Mouse (Mus musculus) megakaryocyte, embryonic 14.5 days (primary cell): Measurements from ENCODE around the gene Rhbdd3.

Experiments
- FLI1 ChIP-seq: IDR thresholded peaks from 2 replicates; pipeline ENCODE4 v1.6.1; 2012; ENCODE audit warnings: low read length, inconsistent platforms, mixed read lengths
- GATA1 ChIP-seq: IDR thresholded peaks from 3 replicates; pipeline ENCODE4 v1.6.1; 2012; ENCODE audit warnings: mixed read lengths, low read length, inconsistent platforms, borderline replicate concordance

DNA sequence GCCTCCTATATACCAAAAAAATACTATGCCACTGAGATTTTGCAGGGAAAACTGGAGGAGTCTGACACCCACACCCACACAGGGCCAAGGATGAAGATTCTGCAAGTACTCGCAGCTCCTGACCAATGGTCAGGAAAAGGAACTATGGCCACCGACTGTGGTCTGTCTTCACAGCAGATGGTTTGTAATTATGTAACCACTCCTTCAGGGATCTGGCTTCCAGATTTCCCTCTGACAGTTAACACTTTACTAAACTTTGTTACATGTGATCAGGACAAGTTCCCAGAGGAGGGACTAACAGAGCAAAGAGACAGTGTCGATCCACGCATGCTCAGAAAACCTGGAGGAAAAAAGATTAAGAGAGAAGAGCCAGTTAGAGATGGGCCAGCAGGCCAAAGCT is 34.0 kb downstream of the Rhbdd3 start:
- TF ChIP-seq GATA1 (no peak), FLI1 (no peak)
